Mouse (Mus musculus) neural tube, embryonic 11.5 days (tissue): ENCODE measurements around the gene Zzz3. TPM values are rescaled to one million over a fixed set of nuclear protein-coding genes. Genes with fewer than 3 reads are reported as not detected.

ENCODE experiments used
- ATAC-seq: fragments of 200-750 bp; cut with Nextera tagmentation; 2 replicates; pipeline ENCODE4 v1.8.0; 2017; ENCODE audit warnings: moderate number of reproducible peaks, mild to moderate bottlenecking, moderate TSS enrichment, moderate library complexity; ENCODE audit not compliant: insufficient read depth, low FRiP score, low TSS enrichment
- DNase-seq: peaks from one replicate; pipeline ENCODE4 v3.0.0-alpha.2; 2015; ENCODE audit warnings: low spot score
- H3K27ac ChIP-seq: fragments of 300-500 bp; sonication (generic); 2 replicates; pipeline ENCODE4 v1.5.1; 2014; ENCODE audit warnings: low read depth, mild to moderate bottlenecking, low read length
- H3K27me3 ChIP-seq: fragments of 300-500 bp; sonication (generic); 2 replicates; pipeline ENCODE4 v1.6.1; 2014; ENCODE audit warnings: mild to moderate bottlenecking, low read length, mixed read lengths; ENCODE audit not compliant: control insufficient read depth, insufficient read depth
- H3K36me3 ChIP-seq: fragments of 300-500 bp; sonication (generic); 2 replicates; pipeline ENCODE4 v1.6.1; 2014; ENCODE audit warnings: mild to moderate bottlenecking, low read length, moderate library complexity, mixed read lengths; ENCODE audit not compliant: control insufficient read depth, insufficient read depth
- H3K4me1 ChIP-seq: fragments of 300-500 bp; sonication (generic); 2 replicates; pipeline ENCODE4 v1.6.1; 2014; ENCODE audit warnings: low read length, mixed read lengths; ENCODE audit not compliant: control insufficient read depth, insufficient read depth
- H3K4me2 ChIP-seq: fragments of 300-500 bp; sonication (generic); 2 replicates; pipeline ENCODE4 v1.6.1; 2014; ENCODE audit warnings: low read depth, mild to moderate bottlenecking, moderate library complexity
- H3K4me3 ChIP-seq: fragments of 300-500 bp; sonication (generic); 2 replicates; pipeline ENCODE4 v1.5.1; 2014; ENCODE audit warnings: low read depth, low read length
- H3K9ac ChIP-seq: fragments of 300-500 bp; sonication (generic); 2 replicates; pipeline ENCODE4 v1.6.1; 2014; ENCODE audit warnings: mild to moderate bottlenecking, low read length
- H3K9me3 ChIP-seq: fragments of 300-500 bp; sonication (generic); 2 replicates; pipeline ENCODE4 v1.6.1; 2016; ENCODE audit warnings: low read length; ENCODE audit not compliant: control insufficient read depth
- WGBS: fragments of 180-500 bp; shearing (Covaris S2); extraction: QIAGEN DNeasy Blood & Tissue Kit; methylation state at CpG from one replicate; pipeline ENCODE4 v1.1.7; 2014; 5-methylcytosine and 5-hydroxymethylcytosine counted together
- polyA plus RNA-seq: library from polyadenylated mRNA; unstranded; fragments of >200 nt; fragmentation: Nextera tagmentation; extraction: Ambion mirVana; gene quantifications from 2 replicates; pipeline ENCODE4 v1.2.1, GENCODE M21; 2014

Gene Zzz3
- polyA plus RNA-seq, 1 experiment from 2014 or later = 64.6 TPM

DNA sequence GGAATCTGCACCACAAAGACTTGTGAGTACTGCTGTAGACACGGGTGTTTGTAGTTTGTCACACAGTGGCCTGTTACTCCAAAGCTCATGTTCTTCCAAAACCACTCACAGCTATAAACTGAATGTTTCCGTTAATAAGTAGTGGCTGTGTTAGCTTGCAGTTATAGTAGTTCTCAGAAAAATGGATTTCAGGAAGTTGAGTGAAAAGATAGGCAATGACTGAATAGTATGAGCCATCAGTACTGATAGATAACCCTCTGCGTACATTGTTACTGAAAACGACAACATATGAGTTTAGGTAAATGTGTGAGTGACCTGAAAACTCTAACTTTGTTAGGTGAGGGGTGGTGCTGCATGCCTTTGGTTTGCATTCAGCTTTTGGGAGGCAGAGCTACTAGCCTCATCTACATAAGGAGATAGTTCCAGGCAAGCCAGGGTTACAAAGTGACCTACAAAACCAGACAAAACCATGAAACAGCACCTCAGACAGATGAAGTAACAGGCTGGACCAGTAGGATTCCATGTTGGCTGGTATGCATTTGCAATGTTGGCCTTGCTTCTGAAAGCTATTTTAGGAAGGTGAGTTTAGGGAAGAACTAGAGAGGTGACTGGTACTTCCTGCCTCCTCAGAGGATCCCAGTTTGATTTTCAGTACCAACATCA is 10.8 kb downstream of the Zzz3 start:
- H3K4me1 ChIP-seq = 0 out of 2 replicates have a peak, but pooled peaks cover 2% of the 10 kb centered on the region
- H3K4me3 ChIP-seq = no peak overlapping the region
- no peak overlapping the region for H3K9ac ChIP-seq
- H3K36me3 ChIP-seq = no peaks in the 10 kb centered on the region
- H3K27me3 ChIP-seq = no peaks in the 10 kb centered on the region
- H3K27ac ChIP-seq = no peak overlapping the region
- ATAC-seq (no peak), DNase-seq (no peak)
- WGBS = 90% methylated on average over 4 of the region's 4 CpGs
- H3K4me2 ChIP-seq = no peak overlapping the region
- H3K9me3 ChIP-seq = no peaks in the 10 kb centered on the region

GRCm38 (mm10) chr3:152410980-152411551 is 15.8 kb downstream of the Zzz3 start:
- no peak for DNase-seq
- Histone ChIP-seq H3K4me2 (no peak overlapping the region), H3K27ac (no peak overlapping the region), H3K36me3 (no peaks in the 10 kb centered on the region), H3K27me3 (no peaks in the 10 kb centered on the region), H3K9ac (no peak overlapping the region), H3K9me3 (no peaks in the 10 kb centered on the region), H3K4me1 (no peaks in the 10 kb centered on the region), H3K4me3 (no peak overlapping the region)
- ATAC-seq = no peak
- 87% methylated on average over 7 of the region's 7 CpGs for WGBS

DNA sequence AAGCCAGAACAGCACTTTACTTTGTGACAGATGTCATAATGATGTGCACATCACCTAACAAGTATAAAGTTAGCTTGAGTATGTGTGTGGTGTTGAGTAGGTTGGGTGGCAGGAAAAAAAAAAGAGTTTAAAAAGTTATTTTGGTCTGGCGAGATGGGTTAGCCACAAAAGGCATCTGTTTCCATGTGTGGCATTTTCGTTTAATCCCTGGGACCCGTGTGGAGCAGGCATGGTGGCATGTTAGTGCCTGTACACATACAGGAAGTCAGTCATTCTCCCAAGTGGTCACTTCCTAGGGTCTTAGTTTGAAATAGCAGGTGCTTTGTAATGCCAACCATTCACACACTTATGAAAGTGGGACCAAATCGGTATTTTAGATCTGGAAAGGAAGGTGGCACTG is 17.1 kb downstream of the Zzz3 start:
- no peak overlapping the region for H3K4me3 ChIP-seq
- H3K27me3 ChIP-seq = no peaks in the 10 kb centered on the region
- no peak overlapping the region for H3K9ac ChIP-seq
- H3K4me1 ChIP-seq = no peaks in the 10 kb centered on the region
- WGBS = 88% methylated on average over 4 of the region's 4 CpGs
- H3K4me2 ChIP-seq = no peak overlapping the region
- ATAC-seq (no peak), DNase-seq (no peak)
- no peaks in the 10 kb centered on the region for H3K9me3 ChIP-seq
- H3K36me3 ChIP-seq = no peaks in the 10 kb centered on the region
- no peak overlapping the region for H3K27ac ChIP-seq

DNA sequence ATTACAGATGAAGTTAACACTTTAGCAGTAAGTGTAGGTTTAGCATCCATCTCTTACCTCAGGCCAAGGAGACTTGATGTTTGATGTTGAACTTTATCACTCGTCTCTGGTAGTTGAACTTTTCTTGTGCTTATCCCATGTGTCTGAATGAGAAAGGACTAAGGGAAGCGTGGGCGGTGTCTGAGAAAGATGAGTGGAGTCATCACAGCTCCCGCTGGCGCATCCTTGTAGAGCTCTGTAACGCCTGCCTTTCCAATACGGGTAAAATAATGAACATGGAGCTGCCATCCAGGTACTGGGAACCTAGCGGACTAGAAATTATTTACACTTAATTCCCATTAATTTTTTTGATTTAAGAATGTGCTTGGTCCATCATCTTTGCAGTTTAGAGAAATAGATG is 33.7 kb downstream of the Zzz3 start:
- H3K27ac ChIP-seq = no peak overlapping the region
- no peak for ATAC-seq
- 93% methylated on average over 8 of the region's 8 CpGs for WGBS
- DNase-seq = no peak
- H3K4me2 ChIP-seq = no peak overlapping the region
- H3K9ac ChIP-seq = no peak overlapping the region
- H3K4me1 ChIP-seq = no peaks in the 10 kb centered on the region
- no peak overlapping the region for H3K4me3 ChIP-seq
- no peaks in the 10 kb centered on the region for H3K9me3 ChIP-seq
- H3K36me3 ChIP-seq = peaks cover 3% of the 10 kb centered on the region; the same call in 1 of the 2 replicates
- H3K27me3 ChIP-seq = no peaks in the 10 kb centered on the region

GRCm38 (mm10) chr3:152432677-152433076 is 37.4 kb downstream of the Zzz3 start:
- WGBS = 93% methylated on average over 7 of the region's 7 CpGs
- H3K4me3 ChIP-seq = no peak overlapping the region
- no peaks in the 10 kb centered on the region for H3K27me3 ChIP-seq
- no peaks in the 10 kb centered on the region for H3K4me1 ChIP-seq
- no peak overlapping the region for H3K9ac ChIP-seq
- no peak overlapping the region for H3K4me2 ChIP-seq
- peaks cover 3% of the 10 kb centered on the region; the same call in 1 of the 2 replicates for H3K36me3 ChIP-seq
- H3K27ac ChIP-seq = no peak overlapping the region
- DNase-seq (no peak), ATAC-seq (no peak)
- H3K9me3 ChIP-seq = no peaks in the 10 kb centered on the region

DNA sequence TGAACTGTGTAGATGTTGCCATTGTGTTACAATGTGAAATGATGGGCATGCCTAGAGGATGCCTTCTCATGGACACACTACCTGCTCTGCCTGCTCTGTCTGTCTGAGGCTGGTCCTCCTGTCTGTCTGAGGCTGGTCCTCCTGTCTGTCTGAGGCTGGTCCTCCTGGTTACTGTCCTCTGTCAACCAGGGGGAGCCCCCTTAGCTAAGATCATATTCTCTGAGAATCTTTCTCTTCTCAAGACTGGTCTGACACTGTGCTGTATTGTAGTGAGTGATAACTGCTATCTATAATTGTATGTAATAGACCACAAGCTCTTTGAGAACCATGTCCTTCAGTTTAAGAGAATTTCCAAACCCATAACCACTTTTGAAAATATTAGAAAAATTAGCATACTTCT is 40.3 kb downstream of the Zzz3 start:
- ATAC-seq (no peak), DNase-seq (no peak)
- Histone ChIP-seq H3K27ac (no peak overlapping the region), H3K4me2 (no peak overlapping the region), H3K9ac (no peak overlapping the region), H3K27me3 (no peaks in the 10 kb centered on the region), H3K4me3 (no peak overlapping the region), H3K4me1 (no peaks in the 10 kb centered on the region), H3K36me3 (no peaks in the 10 kb centered on the region), H3K9me3 (no peaks in the 10 kb centered on the region)

- DNase-seq = no peak
- Histone ChIP-seq H3K27ac (no peak overlapping the region), H3K36me3 (no peaks in the 10 kb centered on the region), H3K9ac (no peak overlapping the region), H3K4me1 (no peaks in the 10 kb centered on the region), H3K27me3 (no peaks in the 10 kb centered on the region), H3K4me2 (no peak overlapping the region), H3K9me3 (no peaks in the 10 kb centered on the region), H3K4me3 (no peak overlapping the region)
- 95% methylated on average over 7 of the region's 7 CpGs for WGBS
- no peak for ATAC-seq
Observed at GRCm38 (mm10) chr3:152438068-152438467, 42.8 kb downstream of the Zzz3 start.

- Histone ChIP-seq H3K9me3 (no peaks in the 10 kb centered on the region), H3K4me1 (no peaks in the 10 kb centered on the region), H3K4me2 (no peak overlapping the region), H3K27me3 (no peaks in the 10 kb centered on the region), H3K36me3 (no peaks in the 10 kb centered on the region), H3K27ac (no peak overlapping the region), H3K4me3 (no peak overlapping the region), H3K9ac (no peak overlapping the region)
- WGBS = 93% methylated on average over 4 of the region's 4 CpGs
- ATAC-seq = no peak
- no peak for DNase-seq
Observed at GRCm38 (mm10) chr3:152442795-152443194, 47.5 kb downstream of the Zzz3 start.

GRCm38 (mm10) chr3:152444114-152444513 is 48.8 kb downstream of the Zzz3 start:
- Histone ChIP-seq H3K4me3 (no peak overlapping the region), H3K36me3 (no peaks in the 10 kb centered on the region), H3K27ac (no peak overlapping the region), H3K27me3 (no peaks in the 10 kb centered on the region), H3K4me1 (no peaks in the 10 kb centered on the region), H3K9me3 (no peaks in the 10 kb centered on the region), H3K4me2 (no peak overlapping the region), H3K9ac (no peak overlapping the region)
- no peak for DNase-seq
- ATAC-seq = no peak
- WGBS = 93% methylated on average over 3 of the region's 3 CpGs
